Mouse (Mus musculus): ENCODE results near the gene Med25.

The Med25 gene

GRCm38 (mm10) chr7:44845006-44845405, 47.5 kb downstream of the Med25 start:
- peak; percentile 58 for DNase-seq

- peak; percentile 20 for DNase-seq
Observed at GRCm38 (mm10) chr7:44841825-44842463, 50.6 kb downstream of the Med25 start.

- DNase-seq: peak; percentile 36
Observed at GRCm38 (mm10) chr7:44840426-44840825, 52.1 kb downstream of the Med25 start.

GRCm38 (mm10) chr7:44839491-44840191, 52.9 kb downstream of the Med25 start:
- peak; percentile 36 for DNase-seq

GRCm38 (mm10) chr7:44839171-44839490, 53.4 kb downstream of the Med25 start:
- DNase-seq: no peak

- no peak for DNase-seq
Observed at GRCm38 (mm10) chr7:44838073-44838472, 54.4 kb downstream of the Med25 start.

GRCm38 (mm10) chr7:44836423-44837053, 56.0 kb downstream of the Med25 start:
- peak; percentile 15 for DNase-seq

- no peak for DNase-seq
Observed at GRCm38 (mm10) chr7:44836016-44836404, 56.5 kb downstream of the Med25 start.

GRCm38 (mm10) chr7:44835373-44836015, 57.0 kb downstream of the Med25 start:
- no peak for DNase-seq

- no peak for DNase-seq
Observed at GRCm38 (mm10) chr7:44832763-44833162, 59.7 kb downstream of the Med25 start.

GRCm38 (mm10) chr7:44828706-44829105, 63.8 kb downstream of the Med25 start:
- DNase-seq: peak; percentile 5

GRCm38 (mm10) chr7:44826771-44827170, 65.7 kb downstream of the Med25 start:
- no peak for DNase-seq

Data from cerebellum, adult 11-12 months (tissue).